Mouse (Mus musculus) CD8-positive naive resting alpha-beta T cell, adult 2 months (primary cell): ENCODE measurements around the gene Colq.

Experiments used
- DNase-seq, 2 experiments: peaks; one replicate each; pipeline ENCODE4 v3.0.0; 2022; ENCODE audit warnings: low read depth in 2 of 2, low spot score in 2 of 2

The Colq gene

GRCm38 (mm10) chr14:31530847-31531246 is 60.3 kb downstream of the Colq start:
- DNase-seq = no peak

GRCm38 (mm10) chr14:31525040-31525810 is 65.9 kb downstream of the Colq start:
- DNase-seq = no peak

- peak in 1 of 2 experiments; percentile 24 for DNase-seq
These were observed 69.8 kb downstream of the Colq start for GRCm38 (mm10) chr14:31521318-31521717.

DNA sequence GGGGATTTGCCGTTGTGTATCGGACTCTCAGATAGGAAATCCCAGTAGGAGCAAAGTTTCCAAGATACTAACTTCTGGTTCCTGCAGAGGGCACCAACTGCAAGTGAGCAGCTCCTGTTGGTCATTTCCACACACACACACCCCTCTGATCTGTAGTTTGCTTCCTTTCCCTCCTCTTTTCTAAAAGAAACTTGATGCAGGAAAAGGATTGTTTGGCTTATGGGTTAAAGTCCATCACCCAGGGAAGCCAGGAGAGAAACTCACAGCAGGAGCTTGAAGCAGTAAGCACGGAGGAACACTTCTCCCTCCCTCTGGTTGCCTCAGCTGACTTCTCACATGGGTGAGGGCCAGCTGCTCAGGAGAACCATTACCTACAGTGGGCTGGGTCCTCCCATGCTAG is 72.0 kb downstream of the Colq start:
- DNase-seq = no peak

DNA sequence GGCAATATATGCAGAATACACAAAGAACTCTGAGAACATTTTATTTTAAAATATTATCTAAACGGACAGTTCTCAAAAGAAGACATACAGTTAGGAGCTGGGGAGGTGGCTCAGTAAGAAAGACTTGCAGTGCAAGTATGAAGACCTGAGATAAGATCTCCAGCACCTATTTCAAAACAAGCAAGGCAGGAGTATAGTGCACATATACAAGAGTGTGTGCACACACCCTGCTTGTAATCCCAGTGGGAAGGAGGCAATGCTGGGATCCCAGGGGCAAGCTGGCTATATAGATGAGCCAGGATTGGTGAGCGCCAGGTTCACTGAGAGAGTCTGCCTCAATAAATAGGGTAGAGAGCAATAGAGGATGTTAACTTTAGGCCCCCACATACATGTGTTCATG is 75.2 kb downstream of the Colq start:
- no peak for DNase-seq

DNA sequence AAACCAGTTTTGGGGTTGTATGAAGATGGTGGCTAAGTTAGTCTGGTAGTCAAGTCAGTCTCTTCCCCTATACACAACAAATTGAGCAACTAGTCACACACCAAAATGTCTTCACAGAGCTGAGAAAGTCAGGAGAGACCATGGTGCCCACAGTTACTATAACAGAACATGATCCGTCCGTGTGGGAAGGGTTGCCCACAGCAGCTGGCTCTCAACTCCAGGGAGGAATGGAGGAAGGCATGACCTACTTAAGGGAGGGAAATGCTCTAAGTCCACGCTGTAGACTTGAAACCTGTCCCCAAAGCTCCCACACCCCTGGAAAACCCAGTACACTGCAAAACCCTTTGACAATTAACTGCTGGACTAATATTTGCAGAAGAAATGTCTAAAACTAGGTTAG is 80.8 kb downstream of the Colq start:
- no peak for DNase-seq

DNA sequence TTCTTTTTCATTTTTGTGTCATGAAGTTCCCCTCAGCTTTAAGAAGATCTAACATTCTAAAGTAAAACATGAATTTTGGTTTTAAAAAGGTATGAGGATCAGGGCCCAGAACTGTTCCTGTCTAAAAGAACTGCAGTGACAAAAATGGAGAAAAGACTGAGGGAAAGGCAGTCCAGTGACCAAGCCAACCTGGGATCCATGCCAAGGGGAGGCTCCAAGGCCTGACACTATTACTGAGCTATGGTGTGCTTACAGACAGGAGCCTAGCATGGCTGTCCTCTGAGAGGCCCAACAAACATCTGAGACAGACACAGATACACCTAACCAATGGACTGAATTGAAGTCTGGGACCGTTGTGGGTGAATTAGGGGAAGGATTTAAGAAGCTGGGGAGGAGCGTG is 81.2 kb downstream of the Colq start:
- no peak for DNase-seq

DNA sequence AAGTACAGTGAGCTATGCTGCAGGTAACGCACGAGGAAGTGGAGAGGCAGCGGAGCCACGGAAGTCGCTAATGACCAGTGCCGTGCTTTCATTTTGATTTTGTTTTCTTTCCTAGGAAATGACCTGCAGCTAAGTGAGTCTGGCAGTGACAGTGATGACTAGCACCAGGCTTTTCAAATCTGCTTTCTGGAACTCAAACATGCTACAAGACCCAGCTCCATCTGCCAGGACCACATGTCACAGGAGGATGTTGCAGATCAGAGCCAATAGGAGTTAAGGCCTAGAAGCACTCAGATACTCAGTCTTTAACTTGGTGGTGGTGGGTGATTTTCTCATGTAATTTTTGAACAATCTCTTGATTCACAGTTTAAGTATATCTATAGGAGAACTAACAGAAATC is 84.7 kb downstream of the Colq start:
- no peak for DNase-seq

- DNase-seq = no peak
These were observed 87.7 kb downstream of the Colq start for GRCm38 (mm10) chr14:31503406-31503805.

DNA sequence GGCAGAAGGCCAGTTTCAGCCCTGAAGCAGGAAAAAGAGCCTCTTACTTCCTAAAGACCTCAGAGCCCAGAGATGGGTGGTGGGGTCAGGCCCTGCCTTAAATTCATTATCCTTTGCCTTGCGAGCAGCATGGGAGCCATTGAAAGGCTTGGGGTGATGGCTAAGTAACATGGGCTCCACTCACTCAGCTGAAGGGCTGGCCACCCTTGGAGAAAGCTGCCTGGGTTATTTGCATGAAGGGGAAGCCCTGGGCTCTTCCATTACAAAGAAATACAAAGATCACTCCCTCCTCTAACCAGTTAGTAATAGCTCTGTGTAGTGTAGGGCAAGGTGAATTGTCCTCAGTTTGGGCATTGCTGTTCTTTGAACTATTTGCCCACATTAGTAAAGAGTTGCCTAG is 91.6 kb downstream of the Colq start:
- DNase-seq = no peak

DNA sequence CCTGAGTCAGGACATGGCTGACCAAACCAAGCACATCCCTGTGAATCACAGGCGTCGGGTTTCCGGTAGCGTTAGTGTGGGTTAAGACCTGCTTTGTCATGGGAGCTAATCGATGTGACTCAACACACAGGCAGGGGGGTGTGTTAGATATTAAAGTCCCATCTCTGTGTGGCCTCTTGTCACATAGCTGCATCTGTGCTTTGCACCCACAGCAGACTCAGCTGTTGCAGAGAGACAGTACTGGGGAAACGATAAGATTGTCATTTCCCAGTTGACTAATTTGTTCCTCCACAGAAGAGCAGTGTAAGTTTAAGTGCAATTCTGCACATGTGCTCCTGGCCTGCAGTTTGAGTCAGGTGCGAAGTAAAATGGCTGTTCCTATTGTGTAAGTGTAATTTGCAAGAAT is 94.9 kb downstream of the Colq start:
- no peak for DNase-seq

GRCm38 (mm10) chr14:31495538-31495937 is 95.6 kb downstream of the Colq start:
- no peak for DNase-seq

DNA sequence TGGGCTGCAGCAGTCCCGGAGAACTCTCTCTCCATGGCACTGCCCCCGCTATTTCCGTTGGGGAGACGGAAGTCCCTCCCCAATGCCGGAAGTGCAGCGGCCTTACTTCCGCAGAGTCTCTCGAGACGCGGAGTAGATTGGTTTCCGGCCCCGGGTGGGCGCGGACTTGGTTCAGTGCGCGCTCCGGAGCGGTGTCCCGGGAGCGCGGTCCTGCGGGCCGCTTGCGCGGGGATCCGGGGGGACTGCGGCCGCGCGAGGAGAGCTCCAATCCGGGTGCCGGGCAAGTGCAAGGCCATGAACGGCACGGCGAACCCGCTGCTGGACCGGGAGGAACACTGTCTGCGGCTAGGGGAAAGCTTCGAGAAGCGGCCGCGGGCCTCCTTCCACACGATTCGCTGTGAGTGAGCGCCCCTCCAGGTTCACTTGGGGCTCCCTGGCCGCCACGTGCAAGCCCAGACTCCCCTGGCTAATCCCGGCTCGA is 96.1 kb downstream of the Colq start, which contains the start of gene Mettl6:
Gene Mettl6, minus strand, starts transcription at position 66 of the 481 bp plus-strand sequence.
- peak; percentile 86 to 90 for DNase-seq

- DNase-seq = peak; percentile 41 to 42
These were observed 96.7 kb downstream of the Colq start, which contains the start of gene Eaf1 for GRCm38 (mm10) chr14:31494349-31494974. Gene Eaf1, plus strand, starts transcription at chr14:31494399.

DNA sequence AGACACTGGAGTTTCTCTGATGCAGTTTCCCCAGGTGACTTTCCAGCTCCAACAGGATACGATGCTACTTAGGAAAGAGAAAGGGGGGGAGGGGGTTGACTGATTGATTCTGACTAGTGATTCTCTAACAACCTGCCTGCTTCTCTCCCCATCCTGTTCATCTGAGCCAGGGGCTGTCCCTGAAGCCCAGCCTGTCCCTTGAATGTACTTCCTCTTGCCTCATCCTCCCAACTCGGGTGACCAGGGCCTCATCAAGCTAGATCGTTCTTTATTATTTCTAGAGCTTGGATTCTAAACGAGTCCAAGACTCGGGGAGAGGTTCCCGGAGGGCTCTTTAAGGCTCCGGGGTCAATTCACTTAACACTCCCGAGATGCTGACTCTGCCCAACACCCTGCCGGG is 97.2 kb downstream of the Colq start:
- DNase-seq = no peak

- DNase-seq = no peak
These were observed 103.1 kb downstream of the Colq start for GRCm38 (mm10) chr14:31488055-31488454.

DNA sequence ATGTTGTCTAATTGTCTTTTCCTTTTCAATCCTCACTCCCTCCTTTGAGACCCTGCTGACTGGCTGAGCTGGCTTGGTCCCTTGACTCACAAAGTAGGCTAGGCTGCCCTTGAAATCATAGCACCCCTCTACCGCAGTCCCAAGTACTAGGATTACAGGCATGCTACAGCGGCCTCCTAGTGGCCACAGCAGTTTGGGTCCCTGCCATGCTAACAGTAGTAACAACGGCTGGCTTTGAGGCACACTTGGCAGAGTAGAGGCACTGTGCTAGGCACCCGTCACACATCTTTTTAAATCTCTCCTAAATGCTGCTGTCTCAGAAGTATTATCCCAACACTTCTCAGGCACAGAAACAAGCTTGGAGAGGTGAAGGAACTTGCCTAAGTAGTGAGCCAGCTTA is 104.7 kb downstream of the Colq start:
- DNase-seq = no peak

- no peak for DNase-seq
These were observed 108.7 kb downstream of the Colq start for GRCm38 (mm10) chr14:31482417-31482816.

DNA sequence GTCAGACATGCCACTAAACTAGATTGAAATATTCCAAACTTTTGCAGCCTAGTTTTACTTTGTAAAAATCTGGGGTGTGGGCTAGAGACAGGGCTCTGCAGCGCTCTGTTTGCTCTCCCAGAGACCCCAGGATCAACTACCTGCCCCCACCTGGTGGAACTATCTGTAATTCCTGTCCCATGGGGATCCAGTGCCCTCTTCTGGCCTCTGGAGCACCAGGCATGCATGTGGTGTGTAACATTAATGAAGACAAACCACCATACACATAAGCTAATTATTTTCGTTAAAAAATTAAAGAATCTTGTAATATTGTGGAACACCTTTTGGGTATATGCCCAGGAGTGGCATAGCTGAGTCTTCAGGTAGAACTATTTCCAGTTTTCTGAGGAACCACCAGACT is 117.8 kb downstream of the Colq start:
- DNase-seq = no peak
